Mouse (Mus musculus) MEL-GATA-1-ER (cell line): ENCODE results near the gene Ddx4.

Experiments
- DNase-seq: peaks from one replicate; pipeline ENCODE4 v3.0.0-alpha.2; 2012; ENCODE audit warnings: low read depth; ENCODE audit errors: extremely low read depth

Ddx4 gene

DNA sequence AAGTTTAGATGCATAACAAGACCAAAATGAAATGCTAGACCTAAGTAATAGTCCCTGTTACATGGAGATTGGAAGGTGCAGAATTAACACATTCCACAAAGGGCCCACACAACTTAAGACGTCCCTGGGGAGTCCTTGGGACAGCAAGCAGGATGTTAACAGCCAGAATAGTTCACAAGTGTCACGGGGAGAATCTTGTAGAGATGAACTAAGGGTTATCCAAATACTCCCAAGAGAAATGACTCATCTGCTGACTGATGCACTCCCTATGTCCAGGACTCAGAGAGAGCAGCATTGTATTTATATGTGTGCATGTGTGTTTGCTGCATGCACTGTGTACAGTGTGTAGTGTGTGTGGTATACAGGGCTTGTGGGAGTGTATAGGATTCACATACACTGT, 95.8 kb downstream of the Ddx4 start:
- DNase-seq, result no peak

- no peak for DNase-seq
Observed at GRCm38 (mm10) chr13:112553304-112553703, 99.0 kb downstream of the Ddx4 start.

DNA sequence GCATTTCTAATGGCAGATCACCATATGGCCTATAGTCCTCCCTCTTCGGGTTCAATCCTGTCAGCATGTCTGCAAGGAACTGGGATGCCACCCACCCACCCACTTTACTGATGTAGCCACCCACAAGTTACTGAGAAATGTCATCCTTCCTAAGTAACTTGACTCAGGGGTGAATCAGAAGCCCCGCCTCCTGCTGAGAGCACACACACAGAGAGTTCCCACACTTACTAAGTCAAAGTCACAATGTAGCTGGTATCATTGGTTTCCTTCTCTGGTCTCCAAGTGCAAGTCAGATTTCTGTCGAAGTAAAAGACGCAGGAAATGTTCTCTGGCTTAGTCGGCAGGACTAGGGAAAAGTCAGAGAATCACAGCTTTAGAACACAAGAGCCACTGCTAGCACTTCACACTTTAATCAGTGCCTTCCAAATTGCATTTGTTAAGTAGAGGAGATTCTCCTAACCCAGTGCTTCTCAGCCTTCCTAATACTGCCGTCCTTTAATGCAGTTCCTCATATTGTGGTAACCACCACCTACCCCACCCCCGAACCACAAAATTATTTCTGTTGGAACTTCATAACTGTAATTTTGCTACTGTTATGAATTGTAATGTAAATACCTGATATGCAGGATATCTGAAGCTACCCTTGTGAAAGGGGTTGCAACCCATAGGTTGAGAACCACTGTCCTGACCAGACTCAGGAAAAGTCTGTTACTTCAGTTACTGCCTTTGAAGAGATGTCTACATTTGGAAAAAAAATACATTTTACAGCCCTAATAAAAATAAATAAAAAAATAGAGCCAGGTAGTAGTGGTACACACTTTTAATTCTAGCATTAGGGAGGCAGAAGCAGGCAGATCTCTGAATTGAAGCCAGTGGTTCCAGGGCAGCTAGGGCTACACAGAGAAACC, 100.4 kb downstream of the Ddx4 start:
- DNase-seq, result peak; percentile 24
